Mouse (Mus musculus): ENCODE results near the gene Ccnl2. TPM values are rescaled to one million over a fixed set of nuclear protein-coding genes. Genes with fewer than 3 reads are reported as not detected.

Ccnl2 gene
- total RNA-seq, 2 experiments from 2014 or later, result 31.0 to 47.8 TPM

- peak; percentile 97 for DNase-seq
Observed at GRCm38 (mm10) chr4:155869317-155870033, 57.2 kb downstream of the Ccnl2 start, which contains the start of the genes Cptp and Ints11. Gene Cptp (minus strand): TSS chr4:155869440. Gene Ints11 (plus strand): TSS chr4:155869546.

DNA sequence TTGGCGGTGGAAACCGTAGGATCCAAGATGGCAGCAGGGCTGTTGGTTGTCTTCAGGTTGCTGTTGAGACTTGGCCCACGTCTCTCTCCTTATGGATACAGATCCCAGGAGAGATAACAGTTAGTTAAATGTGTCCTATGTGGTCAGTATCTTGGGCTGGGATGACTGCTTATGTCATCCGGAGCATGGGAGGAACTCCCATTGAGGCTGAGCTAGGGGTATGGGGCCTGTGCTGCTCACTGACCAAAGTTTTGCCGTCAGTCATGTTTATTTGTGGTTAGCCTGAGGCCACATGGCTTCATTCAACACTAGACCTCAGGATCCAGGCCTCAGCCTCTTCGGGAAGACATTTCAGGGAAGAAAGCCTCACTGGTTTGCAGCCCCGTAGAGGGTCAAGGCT is 59.1 kb downstream of the Ccnl2 start:
- DNase-seq, result no peak

Small RNA genes lying within 50 kb of the gene (microRNA-seq; reads per million reads assigned to microRNA genes)
- gene Gm27743, result 0 reads per million in 2 experiments

Other genes with a start within 250 kb of the Ccnl2 start
- 1 to 10 TPM; 6.5 to 8.6 TPM for gene Slc35e2, start 211.1 kb upstream of the Ccnl2 start, total RNA-seq (2021)
- 10 to 100 TPM; 24.4 to 33.1 TPM for gene Cdk11b, start 187.6 kb upstream of the Ccnl2 start, total RNA-seq (2021)
- not detected for gene Gm10563, start 167.1 kb upstream of the Ccnl2 start, total RNA-seq (2021)
- gene Mmp23, start 159.1 kb upstream of the Ccnl2 start, total RNA-seq (2021), result 10 to 100 TPM; 18.3 to 22.2 TPM
- gene Mib2, start 143.3 kb upstream of the Ccnl2 start, total RNA-seq (2021), result 10 to 100 TPM; 13.2 to 16.8 TPM
- gene Fndc10, start 118.1 kb upstream of the Ccnl2 start, total RNA-seq (2021), result 1 to 10 TPM; 5.8 to 7.9 TPM
- gene Ssu72, start 107.7 kb upstream of the Ccnl2 start, total RNA-seq (2021), result 10 to 100 TPM; 50.8 to 51.4 TPM
- gene Tmem240, start 77.7 kb upstream of the Ccnl2 start, total RNA-seq (2021), result 1 to 10 TPM in 1 of 2 experiments, under 1 TPM in 1; 0.49 to 1.0 TPM
- gene Atad3a, start 51.4 kb upstream of the Ccnl2 start, total RNA-seq (2021), result 10 to 100 TPM; 30.4 to 39.3 TPM
- 10 to 100 TPM; 16.8 to 21.5 TPM for gene Vwa1, start 37.8 kb upstream of the Ccnl2 start, total RNA-seq (2021)
- 1 to 10 TPM; 2.4 to 4.0 TPM for gene Tmem88b, start 26.6 kb upstream of the Ccnl2 start, total RNA-seq (2021)
- gene Ankrd65, start 22.1 kb upstream of the Ccnl2 start, total RNA-seq (2021), result not detected
- gene Mrpl20, start 9.6 kb upstream of the Ccnl2 start, total RNA-seq (2021), result 10 to 100 TPM; 56.6 to 58.0 TPM
- 10 to 100 TPM; 85.0 to 93.2 TPM for gene Aurkaip1, start 18.8 kb downstream of the Ccnl2 start, total RNA-seq (2021)
- 100 to 1,000 TPM; 112 to 136 TPM for gene Mxra8, start 27.2 kb downstream of the Ccnl2 start, total RNA-seq (2021)
- 10 to 100 TPM; 96.4 to 99.6 TPM for gene Dvl1, start 34.9 kb downstream of the Ccnl2 start, total RNA-seq (2021)
- gene Tas1r3, start 50.9 kb downstream of the Ccnl2 start, total RNA-seq (2021), result under 1 TPM; 0.11 to 0.26 TPM
- 10 to 100 TPM; 13.6 to 20.5 TPM for gene Cptp, start 57.0 kb downstream of the Ccnl2 start, total RNA-seq (2021)
- gene Ints11, start 57.1 kb downstream of the Ccnl2 start, total RNA-seq (2021), result 10 to 100 TPM; 18.9 to 21.7 TPM
- 10 to 100 TPM; 16.9 to 23.6 TPM for gene Pusl1, start 79.3 kb downstream of the Ccnl2 start, total RNA-seq (2021)
- gene Acap3, start 79.3 kb downstream of the Ccnl2 start, total RNA-seq (2021), result 10 to 100 TPM; 13.8 to 23.1 TPM
- gene Ube2j2, start 131.3 kb downstream of the Ccnl2 start, total RNA-seq (2021), result 10 to 100 TPM; 62.1 to 67.2 TPM
- 10 to 100 TPM; 20.8 to 23.1 TPM for gene C1qtnf12, start 149.8 kb downstream of the Ccnl2 start, total RNA-seq (2021)
- gene B3galt6, start 180.2 kb downstream of the Ccnl2 start, total RNA-seq (2021), result 1 to 10 TPM; 3.1 to 3.8 TPM
- 10 to 100 TPM; 87.9 to 96.0 TPM for gene Sdf4, start 180.4 kb downstream of the Ccnl2 start, total RNA-seq (2021)
- under 1 TPM; 0.31 to 0.93 TPM for gene Tnfrsf4, start 201.4 kb downstream of the Ccnl2 start, total RNA-seq (2021)
- gene Tnfrsf18, start 213.7 kb downstream of the Ccnl2 start, total RNA-seq (2021), result under 1 TPM in 1 of 2 experiments, not detected in 1; 0.36 TPM
- gene Ttll10, start 246.9 kb downstream of the Ccnl2 start, total RNA-seq (2021), result not detected